Mouse (Mus musculus) liver, embryonic 13.5 days (tissue): ENCODE measurements at regions not wholly inside any gene's neighbourhood (a gene's known extent, or its start where the extent isn't known, plus 50 kb on each side); places are given as distances from the start of the nearest gene placed in this dataset.

Experiments
- ATAC-seq: fragments of 200-750 bp; cut with Nextera tagmentation; 2 replicates; pipeline ENCODE4 v1.8.0; 2017; ENCODE audit warnings: low read depth, mild to moderate bottlenecking, moderate number of reproducible peaks, moderate library complexity
- DNase-seq: peaks from one replicate; pipeline ENCODE4 v3.0.0; 2022
- H3K27ac ChIP-seq: fragments of 300-500 bp; sonication (generic); 2 replicates; pipeline ENCODE4 v1.5.1; 2015; ENCODE audit warnings: moderate library complexity, mild to moderate bottlenecking, inconsistent platforms
- H3K27me3 ChIP-seq: fragments of 300-500 bp; sonication (generic); 2 replicates; pipeline ENCODE4 v1.6.1; 2015; ENCODE audit warnings: mild to moderate bottlenecking, inconsistent platforms
- H3K36me3 ChIP-seq: fragments of 300-500 bp; sonication (generic); 2 replicates; pipeline ENCODE4 v1.6.1; 2015; ENCODE audit warnings: mild to moderate bottlenecking, inconsistent platforms
- H3K4me1 ChIP-seq: fragments of 300-500 bp; sonication (generic); replicated peaks from 2 replicates; pipeline ENCODE4 v1.6.1; 2015; ENCODE audit warnings: inconsistent platforms
- H3K4me2 ChIP-seq: fragments of 300-500 bp; sonication (generic); 2 replicates; pipeline ENCODE4 v1.6.1; 2015; ENCODE audit warnings: inconsistent platforms, mild to moderate bottlenecking, moderate library complexity
- H3K4me3 ChIP-seq: fragments of 300-500 bp; sonication (generic); replicated peaks from 2 replicates; pipeline ENCODE4 v1.5.1; 2015; ENCODE audit warnings: mild to moderate bottlenecking, inconsistent platforms
- H3K9ac ChIP-seq: fragments of 300-500 bp; sonication (generic); 2 replicates; pipeline ENCODE4 v1.6.1; 2015; ENCODE audit warnings: mild to moderate bottlenecking, inconsistent platforms
- H3K9me3 ChIP-seq: fragments of 300-500 bp; sonication (generic); replicated peaks from 2 replicates; pipeline ENCODE4 v1.6.1; 2016; ENCODE audit warnings: inconsistent platforms
- WGBS: fragments of 180-500 bp; shearing (Covaris S2); methylation state at CpG from one replicate; pipeline ENCODE4 v1.1.7; 2015; ENCODE audit not compliant: insufficient replicate concordance; 5-methylcytosine and 5-hydroxymethylcytosine counted together

DNA sequence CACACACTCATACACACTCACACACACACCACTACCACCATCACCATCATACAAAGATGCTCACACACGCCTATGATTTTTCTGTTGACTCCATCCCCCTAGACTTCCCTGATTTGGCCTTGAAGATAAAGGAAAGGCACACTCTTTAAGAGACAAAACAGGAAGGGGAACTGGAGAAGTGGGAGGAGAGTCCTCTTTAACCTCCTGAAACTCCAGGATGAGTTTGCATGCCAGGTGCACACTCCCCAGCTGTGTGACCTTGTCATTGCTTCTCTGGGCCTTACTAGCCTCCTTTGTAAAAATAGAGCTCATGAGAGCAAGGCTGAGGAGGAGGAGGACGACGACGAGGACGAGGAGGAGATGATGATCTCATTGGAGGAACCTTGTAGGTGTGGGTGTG, 212.8 kb downstream of the Ly86 start:
- Histone ChIP-seq H3K27me3 (no peaks in the 10 kb centered on the region), H3K4me1 (peaks cover 30% of the 10 kb centered on the region), H3K4me2 (no peak overlapping the region), H3K36me3 (no peaks in the 10 kb centered on the region), H3K9ac (no peak overlapping the region), H3K4me3 (no peak overlapping the region), H3K9me3 (no peaks in the 10 kb centered on the region), H3K27ac (no peak overlapping the region)
- WGBS = 29% methylated on average over 5 of the region's 5 CpGs
- DNase-seq = no peak
- ATAC-seq = no peak

DNA sequence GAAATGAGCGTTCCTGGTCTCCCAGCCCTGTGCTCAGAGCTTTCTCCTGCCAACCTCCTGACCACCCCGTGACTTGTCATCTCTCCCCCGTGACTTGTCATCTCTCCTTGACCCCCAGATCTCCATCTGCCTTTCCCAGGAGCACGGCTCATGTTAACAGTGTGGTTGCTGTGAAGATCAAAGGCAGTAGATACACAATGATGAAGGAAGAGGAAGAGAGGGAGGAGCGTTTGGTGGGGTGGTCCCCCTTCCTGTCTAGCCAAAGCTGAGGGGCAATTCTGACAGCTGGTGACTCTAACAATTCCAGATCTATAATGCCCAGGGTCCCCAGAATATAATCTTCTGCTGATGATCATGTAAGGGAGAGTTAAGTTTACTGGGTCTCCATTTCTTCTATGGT, 214.0 kb downstream of the Ly86 start:
- peaks cover 33% of the 10 kb centered on the region for H3K4me1 ChIP-seq
- 17% methylated on average over 5 of the region's 5 CpGs for WGBS
- no peak overlapping the region for H3K9ac ChIP-seq
- no peaks in the 10 kb centered on the region for H3K36me3 ChIP-seq
- H3K27ac ChIP-seq = no peak overlapping the region
- H3K9me3 ChIP-seq = no peaks in the 10 kb centered on the region
- H3K4me2 ChIP-seq = no peak overlapping the region
- no peak overlapping the region for H3K4me3 ChIP-seq
- no peak for ATAC-seq
- DNase-seq = no peak
- no peaks in the 10 kb centered on the region for H3K27me3 ChIP-seq

DNA sequence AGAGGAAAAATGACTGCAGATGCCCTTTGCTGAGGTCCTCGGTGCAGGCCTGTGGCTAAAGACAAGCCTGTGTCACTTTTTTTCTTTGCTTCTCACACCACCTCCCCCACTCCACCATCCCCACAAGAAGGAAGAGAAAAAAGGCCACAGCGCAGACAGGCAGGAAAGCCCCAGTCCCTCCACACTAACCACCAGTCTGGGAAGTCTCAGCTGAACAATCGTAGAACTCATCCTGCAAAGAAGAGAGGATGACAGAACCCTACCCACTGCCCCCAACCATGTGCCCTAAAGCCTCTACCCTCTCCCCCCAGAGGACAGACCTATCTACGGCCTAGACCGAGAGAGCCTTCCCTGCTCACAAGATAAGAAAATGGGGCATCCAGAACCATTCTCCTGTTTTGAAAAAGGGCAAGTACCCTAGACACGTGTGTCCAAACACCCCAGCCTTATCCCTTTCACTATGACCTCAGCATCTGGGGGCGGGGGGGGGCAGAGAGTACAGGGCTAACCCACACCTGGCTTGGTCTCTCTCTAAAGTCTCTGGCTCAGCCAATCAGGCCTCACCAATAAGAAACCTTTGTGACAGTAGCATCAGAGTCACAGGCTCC, 214.8 kb downstream of the Ly86 start:
- ATAC-seq (no peak), DNase-seq (no peak)
- no peak overlapping the region for H3K9ac ChIP-seq
- no peaks in the 10 kb centered on the region for H3K36me3 ChIP-seq
- H3K27me3 ChIP-seq = no peaks in the 10 kb centered on the region
- no peak overlapping the region for H3K4me2 ChIP-seq
- peaks cover 33% of the 10 kb centered on the region for H3K4me1 ChIP-seq
- WGBS = 20% methylated on average over 7 of the region's 7 CpGs
- no peak overlapping the region for H3K4me3 ChIP-seq
- no peak overlapping the region for H3K27ac ChIP-seq
- no peaks in the 10 kb centered on the region for H3K9me3 ChIP-seq

DNA sequence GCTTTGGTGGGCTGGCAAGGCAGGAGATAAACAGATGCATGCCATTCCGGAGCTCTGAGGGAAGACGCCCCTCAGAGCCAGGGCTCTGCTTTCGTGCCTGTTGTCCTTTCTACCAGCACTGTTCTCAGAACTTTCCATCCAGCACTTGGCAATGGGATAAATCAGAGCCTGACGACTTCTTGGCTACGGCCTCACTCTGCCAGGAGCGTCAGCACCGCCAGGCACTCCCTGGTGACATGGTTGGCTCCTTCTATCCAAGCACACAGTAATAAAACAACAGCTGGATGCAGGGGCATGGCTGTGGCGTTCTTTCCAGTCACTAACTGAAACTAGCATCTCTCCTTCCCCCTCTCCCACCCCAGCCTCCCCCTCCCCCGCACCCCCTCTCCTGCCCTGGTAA, 215.4 kb downstream of the Ly86 start:
- no peaks in the 10 kb centered on the region for H3K9me3 ChIP-seq
- DNase-seq = no peak

DNA sequence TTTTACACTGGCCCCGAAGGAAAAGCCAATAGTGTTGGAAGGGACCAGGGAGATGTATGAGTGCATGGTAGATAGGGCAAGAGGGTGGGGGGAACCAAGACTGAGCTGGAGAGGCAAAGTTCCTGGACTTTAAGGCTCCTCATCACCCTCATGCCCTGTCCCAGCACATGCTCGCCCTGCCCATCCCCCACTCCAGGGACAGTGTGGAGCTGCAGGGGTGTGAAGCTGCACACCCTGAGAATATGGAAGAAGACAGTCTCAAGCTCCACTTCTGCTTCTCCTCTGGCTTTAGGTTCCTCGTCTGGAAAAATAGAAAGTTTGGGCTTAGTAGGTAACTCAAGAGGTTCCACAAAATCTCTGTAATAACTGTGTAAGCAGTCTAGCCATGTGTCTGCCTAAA, 215.8 kb downstream of the Ly86 start:
- DNase-seq (no peak), ATAC-seq (no peak)
- H3K27ac ChIP-seq = no peak overlapping the region
- H3K9me3 ChIP-seq = no peaks in the 10 kb centered on the region
- no peaks in the 10 kb centered on the region for H3K36me3 ChIP-seq
- 26% methylated on average over 3 of the region's 3 CpGs for WGBS
- H3K4me1 ChIP-seq = peaks cover 33% of the 10 kb centered on the region
- no peak overlapping the region for H3K9ac ChIP-seq
- H3K4me3 ChIP-seq = no peak overlapping the region
- H3K27me3 ChIP-seq = no peaks in the 10 kb centered on the region
- H3K4me2 ChIP-seq = no peak overlapping the region

More for the DNA sequence above, 215.4 kb downstream of the Ly86 start:
- Histone ChIP-seq H3K27me3 (no peaks in the 10 kb centered on the region), H3K4me3 (no peak overlapping the region), H3K36me3 (no peaks in the 10 kb centered on the region), H3K27ac (no peak overlapping the region), H3K4me1 (peaks cover 33% of the 10 kb centered on the region), H3K9ac (no peak overlapping the region), H3K4me2 (no peak overlapping the region)
- WGBS = 41% methylated on average over 9 of the region's 9 CpGs
- ATAC-seq = no peak

DNA sequence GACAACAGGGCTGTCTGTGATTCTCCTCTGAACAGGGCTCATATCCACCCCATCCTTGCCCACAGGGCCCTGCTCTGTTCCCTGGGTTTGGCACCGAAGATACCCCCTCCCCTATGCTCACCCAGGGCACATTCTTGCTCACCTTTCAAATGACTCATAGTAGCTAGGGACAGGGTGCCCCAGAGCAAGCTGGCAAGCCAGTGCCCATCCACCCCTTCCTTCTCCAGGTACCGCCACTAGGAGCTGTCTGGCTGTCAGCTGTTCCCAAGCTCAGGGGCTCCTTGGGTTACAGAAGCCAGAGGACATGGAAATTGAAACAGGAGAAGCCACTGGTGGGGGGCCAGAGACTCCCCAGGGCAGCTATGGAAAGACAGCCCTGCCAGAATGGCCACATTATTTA, 216.4 kb downstream of the Ly86 start:
- no peak for DNase-seq
- peaks cover 33% of the 10 kb centered on the region for H3K4me1 ChIP-seq

DNA sequence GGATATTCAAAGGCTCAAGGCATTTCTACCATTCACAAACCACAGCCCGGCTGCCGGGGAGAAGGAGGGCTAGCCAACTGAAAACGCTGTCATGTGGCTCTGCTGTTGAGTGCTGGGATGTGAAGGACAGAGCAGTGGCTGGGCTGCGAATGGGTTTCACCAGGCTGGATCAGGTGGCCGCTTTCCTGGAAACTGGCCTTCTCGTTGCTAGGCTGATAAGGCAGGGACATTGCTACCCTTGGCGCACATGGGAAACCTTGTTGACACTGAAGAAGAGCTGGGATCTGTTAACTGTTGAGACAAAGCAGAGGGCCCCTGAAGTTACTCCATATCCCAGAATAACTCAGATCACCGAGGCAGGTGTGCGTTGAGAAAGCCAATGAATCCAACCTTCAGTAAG, 216.1 kb upstream of the Rreb1 start:
- Histone ChIP-seq H3K4me1 (peaks cover 33% of the 10 kb centered on the region), H3K27me3 (no peaks in the 10 kb centered on the region), H3K9ac (no peak overlapping the region), H3K4me3 (no peak overlapping the region), H3K36me3 (no peaks in the 10 kb centered on the region), H3K27ac (peak overlapping the region; percentile 50; the same call in 1 of the 2 replicates), H3K9me3 (no peaks in the 10 kb centered on the region), H3K4me2 (no peak overlapping the region)
- 43% methylated on average over 9 of the region's 9 CpGs for WGBS
- DNase-seq (no peak), ATAC-seq (no peak)

More for the DNA sequence above, 216.4 kb downstream of the Ly86 start:
- H3K4me3 ChIP-seq = no peak overlapping the region
- H3K36me3 ChIP-seq = no peaks in the 10 kb centered on the region
- no peak overlapping the region for H3K9ac ChIP-seq
- H3K4me2 ChIP-seq = no peak overlapping the region
- no peaks in the 10 kb centered on the region for H3K27me3 ChIP-seq
- ATAC-seq = no peak
- H3K27ac ChIP-seq = 0 out of 2 replicates have a peak overlapping the region, but pooled peaks have one; percentile 50
- WGBS = 54% methylated on average over 2 of the region's 2 CpGs
- H3K9me3 ChIP-seq = no peaks in the 10 kb centered on the region

DNA sequence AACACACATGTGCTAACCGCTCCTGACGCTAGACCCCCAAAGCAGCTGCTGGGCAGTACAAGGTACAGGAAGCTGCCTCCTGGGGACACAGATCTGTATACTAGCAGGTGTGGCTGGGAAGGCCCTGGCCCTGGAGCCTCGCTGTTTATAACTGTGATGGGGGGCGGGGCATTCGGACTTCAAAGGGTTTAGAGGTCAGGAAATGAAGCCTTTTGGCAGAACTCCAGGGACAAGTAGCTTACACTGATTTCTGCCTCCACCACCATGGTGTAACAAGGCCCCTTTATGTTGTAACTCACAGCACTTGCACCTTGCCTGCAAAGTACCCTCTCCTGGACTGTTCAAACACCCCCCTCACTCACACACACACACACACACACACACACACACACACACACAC, 215.5 kb upstream of the Rreb1 start:
- Histone ChIP-seq H3K27ac (peak overlapping the region; percentile 50; the same call in 1 of the 2 replicates), H3K36me3 (no peaks in the 10 kb centered on the region), H3K9ac (no peak overlapping the region), H3K27me3 (no peaks in the 10 kb centered on the region), H3K4me1 (peaks cover 33% of the 10 kb centered on the region), H3K9me3 (no peaks in the 10 kb centered on the region), H3K4me3 (no peak overlapping the region), H3K4me2 (no peak overlapping the region)
- no peak for DNase-seq
- 35% methylated on average over 5 of the region's 5 CpGs for WGBS
- ATAC-seq = peak; percentile 80

DNA sequence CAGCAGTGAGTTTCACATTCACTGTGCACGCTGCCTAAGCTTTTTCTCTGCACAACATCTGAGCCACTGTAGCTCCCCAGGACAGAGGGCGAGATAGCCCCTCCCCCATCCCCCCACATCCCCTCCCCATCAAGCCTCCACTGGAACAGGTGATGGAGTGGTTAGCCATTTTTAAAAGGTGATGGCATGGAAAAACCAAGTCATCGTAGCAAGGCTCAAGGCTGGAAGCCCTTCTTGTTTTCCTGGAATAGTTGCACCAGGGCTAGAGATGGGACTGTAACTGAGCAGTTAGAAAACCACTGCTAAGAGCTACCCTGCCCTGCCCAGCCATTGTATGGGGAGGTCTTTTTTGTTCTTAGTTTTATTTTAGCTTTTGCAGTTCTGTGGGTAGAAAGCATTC, 209.1 kb upstream of the Rreb1 start:
- no peaks in the 10 kb centered on the region for H3K36me3 ChIP-seq
- H3K27ac ChIP-seq = no peak overlapping the region
- no peak overlapping the region for H3K4me2 ChIP-seq
- H3K4me3 ChIP-seq = no peak overlapping the region
- DNase-seq = no peak
- no peak for ATAC-seq
- no peaks in the 10 kb centered on the region for H3K9me3 ChIP-seq
- no peak overlapping the region for H3K9ac ChIP-seq
- H3K27me3 ChIP-seq = no peaks in the 10 kb centered on the region
- 52% methylated on average over 3 of the region's 3 CpGs for WGBS
- H3K4me1 ChIP-seq = no peaks in the 10 kb centered on the region; the same call in 1 of the 2 replicates

DNA sequence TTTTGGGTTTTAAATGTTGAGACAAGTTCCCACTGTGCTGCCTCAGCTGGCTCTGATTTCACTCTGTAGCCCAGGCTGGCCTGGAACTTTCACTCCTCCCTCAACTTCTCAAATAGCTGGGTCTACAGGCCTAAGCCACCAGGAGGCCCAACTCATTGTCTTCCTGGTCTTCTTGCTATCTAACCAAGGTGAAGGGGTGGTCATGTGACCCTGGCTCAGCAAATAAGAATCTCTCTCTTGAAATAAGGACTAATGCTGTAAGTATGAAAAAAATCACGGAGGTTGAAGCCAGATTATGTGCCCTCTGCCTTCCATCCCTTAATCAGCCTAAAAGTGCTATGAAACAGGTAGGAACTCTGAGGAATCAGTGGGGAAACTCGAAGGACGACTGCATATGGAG, 208.7 kb upstream of the Rreb1 start:
- DNase-seq (no peak), ATAC-seq (no peak)
- Histone ChIP-seq H3K27ac (no peak overlapping the region), H3K9ac (no peak overlapping the region), H3K4me2 (no peak overlapping the region), H3K36me3 (no peaks in the 10 kb centered on the region), H3K27me3 (no peaks in the 10 kb centered on the region), H3K4me3 (no peak overlapping the region), H3K9me3 (no peaks in the 10 kb centered on the region), H3K4me1 (no peaks in the 10 kb centered on the region; the same call in 1 of the 2 replicates)
- WGBS = 65% methylated on average over 3 of the region's 3 CpGs

DNA sequence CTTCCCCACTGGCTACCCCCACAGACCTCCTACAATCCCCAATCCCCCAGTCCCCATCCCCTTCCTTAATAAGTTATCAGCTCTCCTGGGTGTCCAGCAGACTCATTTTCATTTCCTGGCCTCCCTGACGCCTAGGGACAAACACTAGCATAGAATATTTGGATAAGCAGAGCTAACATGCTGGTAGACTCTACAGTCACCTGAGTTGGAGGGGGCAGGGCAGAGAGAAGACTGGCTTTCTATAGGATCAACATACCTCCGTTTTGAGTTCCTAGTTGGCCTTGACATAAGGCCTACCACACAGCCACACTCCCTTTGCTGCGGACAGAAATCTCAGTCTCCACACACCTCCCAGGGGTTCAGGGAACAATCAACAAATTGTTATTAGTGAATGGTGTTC, 205.2 kb upstream of the Rreb1 start:
- WGBS = 47% methylated on average over 3 of the region's 3 CpGs
- Histone ChIP-seq H3K4me3 (no peak overlapping the region), H3K9ac (no peak overlapping the region), H3K36me3 (no peaks in the 10 kb centered on the region), H3K27me3 (no peaks in the 10 kb centered on the region), H3K27ac (no peak overlapping the region), H3K4me2 (no peak overlapping the region), H3K9me3 (no peaks in the 10 kb centered on the region), H3K4me1 (no peaks in the 10 kb centered on the region; the same call in 1 of the 2 replicates)
- DNase-seq = no peak
- no peak for ATAC-seq

DNA sequence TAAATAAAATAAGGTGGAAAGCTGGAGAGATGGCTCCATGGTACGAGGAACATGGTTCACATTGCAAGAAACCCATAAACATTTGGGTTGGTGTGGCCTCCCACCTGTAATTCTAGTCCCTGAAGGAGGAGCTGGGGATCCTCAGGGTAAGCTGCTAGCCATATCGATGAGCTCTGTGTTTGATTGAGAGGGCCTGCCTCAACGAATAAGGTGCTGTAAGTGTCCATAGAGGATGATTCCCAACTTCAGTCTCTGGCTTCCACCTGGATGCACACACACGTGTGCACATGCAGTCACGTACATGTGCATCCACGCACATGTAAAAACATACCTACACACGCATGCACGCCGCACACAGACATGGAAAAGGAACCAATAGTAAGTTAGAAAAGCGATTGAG, 199.0 kb upstream of the Rreb1 start:
- Histone ChIP-seq H3K27me3 (no peaks in the 10 kb centered on the region), H3K4me3 (no peak overlapping the region), H3K9me3 (no peaks in the 10 kb centered on the region), H3K4me2 (no peak overlapping the region), H3K4me1 (no peaks in the 10 kb centered on the region), H3K36me3 (no peaks in the 10 kb centered on the region), H3K9ac (no peak overlapping the region), H3K27ac (no peak overlapping the region)
- 79% methylated on average over 10 of the region's 10 CpGs for WGBS
- DNase-seq = no peak
- ATAC-seq = no peak
